11 mouse cellular contexts compared by ENCODE assay signal in the genomic region with DNA sequence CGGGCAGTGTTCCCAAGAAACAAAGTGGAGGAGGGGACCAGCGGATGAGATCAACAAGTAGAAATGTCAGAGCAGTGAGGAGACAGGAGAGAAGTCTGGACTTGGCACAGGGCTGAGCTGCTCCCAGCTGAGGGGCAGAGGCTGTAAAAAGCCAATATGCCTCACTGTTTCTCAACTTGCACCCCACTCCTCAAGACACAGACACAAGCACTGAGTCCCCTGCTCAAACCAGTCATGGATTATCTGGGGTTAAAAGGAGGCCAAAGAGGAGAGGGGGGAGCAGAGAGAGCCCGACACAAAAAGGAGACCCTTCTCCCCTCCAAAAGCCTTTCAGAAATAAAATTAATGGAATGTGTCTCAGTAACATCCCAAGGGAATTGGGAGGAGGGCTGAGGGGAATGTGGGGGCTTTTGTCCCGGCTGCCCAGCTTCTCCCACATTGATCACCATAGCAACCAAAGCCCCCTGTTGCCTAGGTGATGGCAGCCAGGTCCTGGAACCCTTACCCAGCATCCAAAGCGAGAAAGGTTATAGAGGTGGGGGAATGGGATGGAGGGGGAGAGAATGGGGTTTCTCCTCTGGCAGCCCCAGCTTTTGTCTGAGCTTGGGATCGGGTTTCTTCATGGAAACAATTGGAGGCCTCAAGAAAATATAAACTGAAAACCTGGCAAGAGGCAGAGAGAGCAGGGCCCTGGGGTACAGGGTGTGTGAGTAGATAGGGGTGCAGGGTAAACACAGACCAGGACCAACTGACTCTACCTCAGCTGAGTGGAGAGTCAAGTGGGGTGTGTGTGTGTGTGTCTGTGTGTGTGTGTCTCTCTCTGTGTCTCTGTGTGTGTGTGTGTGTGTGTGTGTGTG. TPM values are rescaled to one million over a fixed set of nuclear protein-coding genes. Genes with fewer than 3 reads are reported as not detected.
DNase-seq lines count a peak whose midpoint lies in the region; ATAC-seq and TF ChIP-seq lines count a peak whose summit lies in the region.
"Had no signal": no experiment of that assay in that cellular context is flagged by ENCODE, and none has a peak within 500 bp of the region (broad histone marks: within the 10 kb centered on the region; RNA-seq: fewer than 3 reads in every experiment).

No protein-coding gene starts in this region.

- H3K9ac ChIP-seq in heart, embryonic 11.5 days (ENCODE audit: low read depth, low read length) = no peak overlapping the region
- peak overlapping the region; percentile 64 for H3K9ac ChIP-seq in hindbrain, embryonic 13.5 days
- H3K9ac ChIP-seq in midbrain, postnatal 0 days (replicated peaks; ENCODE audit: low read length, poor library complexity, severe bottlenecking) = 0 out of 2 replicates have a peak overlapping the region, but pooled peaks have one; percentile 44
- H3K9ac ChIP-seq in intestine, embryonic 16.5 days (ENCODE audit: low read depth, low read length) = no peak overlapping the region

- no peaks in the 10 kb centered on the region for H3K36me3 ChIP-seq in heart, embryonic 11.5 days (ENCODE audit: control insufficient read depth, insufficient read depth, low read length)
- H3K36me3 ChIP-seq in heart, embryonic 10.5 days = peaks cover 17% of the 10 kb centered on the region
- H3K36me3 ChIP-seq in hindbrain, embryonic 13.5 days = peaks cover 13% of the 10 kb centered on the region
- 0 out of 2 replicates have a peak, but pooled peaks cover 6% of the 10 kb centered on the region for H3K36me3 ChIP-seq in midbrain, postnatal 0 days (ENCODE audit: insufficient read depth, low read length)
- H3K36me3 ChIP-seq in intestine, embryonic 16.5 days (ENCODE audit: control insufficient read depth, insufficient read depth, low read length) = no peaks in the 10 kb centered on the region

- no peak for TF ChIP-seq CTCF in midbrain, postnatal 0 days (IDR thresholded peaks at IDR 0.05)

- H3K27ac ChIP-seq in heart, embryonic 11.5 days (ENCODE audit: low read depth, low read length) = no peak overlapping the region
- no peak overlapping the region for H3K27ac ChIP-seq in heart, embryonic 10.5 days
- peak overlapping the region; percentile 93 for H3K27ac ChIP-seq in hindbrain, embryonic 13.5 days
- H3K27ac ChIP-seq in midbrain, postnatal 0 days (ENCODE audit: low read depth, low read length) = peak overlapping the region; percentile 70
- no peak overlapping the region for H3K27ac ChIP-seq in intestine, embryonic 16.5 days (ENCODE audit: low read length)

- WGBS in heart, embryonic 11.5 days (ENCODE audit: insufficient replicate concordance) = 51% methylated on average over 6 of the region's 6 CpGs
- 45% methylated on average over 6 of the region's 6 CpGs for WGBS in heart, embryonic 10.5 days
- 7% methylated on average over 6 of the region's 6 CpGs for WGBS in hindbrain, embryonic 13.5 days
- 12% methylated on average over 6 of the region's 6 CpGs for WGBS in midbrain, postnatal 0 days
- 36% methylated on average over 6 of the region's 6 CpGs for WGBS in intestine, embryonic 16.5 days

- ATAC-seq in heart, embryonic 11.5 days (replicated peaks; ENCODE audit: insufficient number of reproducible peaks, low FRiP score, low TSS enrichment) = peak; percentile 31; the same call in 1 of the 2 replicates
- ATAC-seq in hindbrain, embryonic 13.5 days (ENCODE audit: low FRiP score) = peak; percentile 79
- ATAC-seq in midbrain, postnatal 0 days (ENCODE audit: low FRiP score) = peak; percentile 57
- ATAC-seq in intestine, embryonic 16.5 days = no peak

- no peak for DNase-seq in heart, embryonic 10.5 days (ENCODE audit: low spot score)
- DNase-seq in embryo, embryonic 9.5 days (ENCODE audit: extremely low spot score) = peak; percentile 86
- DNase-seq in midbrain, postnatal 0 days (ENCODE audit: low spot score) = peak; percentile 84
- DNase-seq in ovary, postnatal 14 days (ENCODE audit: low spot score) = no peak
- no peak for DNase-seq in spleen, adult 18-20 months
- DNase-seq: cerebellum, adult 8-10 months; gastrocnemius, postnatal 36 days; lung, adult 2 months had no signal

- peaks cover 13% of the 10 kb centered on the region for H3K4me1 ChIP-seq in heart, embryonic 11.5 days (ENCODE audit: control insufficient read depth, insufficient read depth, low read length)
- peaks cover 65% of the 10 kb centered on the region for H3K4me1 ChIP-seq in heart, embryonic 10.5 days
- H3K4me1 ChIP-seq in hindbrain, embryonic 13.5 days (replicated peaks) = peaks cover 97% of the 10 kb centered on the region
- peaks cover 37% of the 10 kb centered on the region for H3K4me1 ChIP-seq in midbrain, postnatal 0 days (ENCODE audit: insufficient read depth, low read length)
- H3K4me1 ChIP-seq in intestine, embryonic 16.5 days (ENCODE audit: control insufficient read depth, insufficient read depth, low read length) = peaks cover 24% of the 10 kb centered on the region

- no peaks in the 10 kb centered on the region for H3K27me3 ChIP-seq in heart, embryonic 11.5 days (ENCODE audit: control insufficient read depth, insufficient read depth, low read length)
- H3K27me3 ChIP-seq in heart, embryonic 10.5 days (ENCODE audit: insufficient read depth, poor library complexity, severe bottlenecking) = no peaks in the 10 kb centered on the region
- no peaks in the 10 kb centered on the region for H3K27me3 ChIP-seq in hindbrain, embryonic 13.5 days
- no peaks in the 10 kb centered on the region for H3K27me3 ChIP-seq in midbrain, postnatal 0 days (ENCODE audit: insufficient read depth, low read length)
- H3K27me3 ChIP-seq in intestine, embryonic 16.5 days (replicated peaks; ENCODE audit: control insufficient read depth, insufficient read depth, low read length) = no peaks in the 10 kb centered on the region

- no peaks in the 10 kb centered on the region for H3K9me3 ChIP-seq in heart, embryonic 11.5 days (replicated peaks; ENCODE audit: control insufficient read depth, low read length)
- H3K9me3 ChIP-seq in heart, embryonic 10.5 days = no peaks in the 10 kb centered on the region
- no peaks in the 10 kb centered on the region for H3K9me3 ChIP-seq in hindbrain, embryonic 13.5 days
- H3K9me3 ChIP-seq in midbrain, postnatal 0 days (ENCODE audit: low read length) = no peaks in the 10 kb centered on the region
- H3K9me3 ChIP-seq in intestine, embryonic 16.5 days (ENCODE audit: control insufficient read depth, low read length) = no peaks in the 10 kb centered on the region

- H3K4me3 ChIP-seq in heart, embryonic 11.5 days (ENCODE audit: low read depth, low read length) = no peak overlapping the region
- H3K4me3 ChIP-seq in heart, embryonic 10.5 days = no peak overlapping the region
- 0 out of 2 replicates have a peak overlapping the region, but pooled peaks have one; percentile 7 for H3K4me3 ChIP-seq in hindbrain, embryonic 13.5 days
- no peak overlapping the region for H3K4me3 ChIP-seq in midbrain, postnatal 0 days (ENCODE audit: low read depth, low read length)
- H3K4me3 ChIP-seq in intestine, embryonic 16.5 days (ENCODE audit: low read length) = no peak overlapping the region

- H3K4me2 ChIP-seq in heart, embryonic 11.5 days = no peak overlapping the region
- H3K4me2 ChIP-seq in hindbrain, embryonic 13.5 days = peak overlapping the region; percentile 45
- peak overlapping the region; percentile 3 for H3K4me2 ChIP-seq in midbrain, postnatal 0 days (ENCODE audit: low read depth, low read length, poor library complexity, severe bottlenecking)
- H3K4me2 ChIP-seq in intestine, embryonic 16.5 days (ENCODE audit: low read depth, low read length) = no peak overlapping the region

RNA-seq across cellular contexts. Expression of a gene that starts 11.4 kb away (rescaled TPM):
- 10.4 and 10.9 TPM in 2 replicates for polyA plus RNA-seq in heart, embryonic 11.5 days (2014; fragmentation: Nextera tagmentation; extraction: Ambion mirVana)
- 12.8 and 16.0 TPM in 2 replicates for polyA plus RNA-seq in heart, embryonic 10.5 days (2016; fragmentation: Nextera tagmentation; extraction: Ambion mirVana)
- 49.4 and 52.1 TPM in 2 replicates for polyA plus RNA-seq in hindbrain, embryonic 13.5 days (2015; fragmentation: Nextera tagmentation; extraction: Ambion mirVana)
- total RNA-seq in midbrain, postnatal 0 days (2014; rRNA removed) = 85.8 and 115 TPM in 2 replicates
- 43.1 and 44.2 TPM in 2 replicates for polyA plus RNA-seq in midbrain, postnatal 0 days (2015; fragmentation: Nextera tagmentation; extraction: Ambion mirVana)
- 6.1 and 6.8 TPM in 2 replicates for polyA plus RNA-seq in intestine, embryonic 16.5 days (2015; fragmentation: Nextera tagmentation; extraction: Ambion mirVana)

RNA-seq across cellular contexts. Expression of a gene that starts 40.5 kb away (rescaled TPM):
- polyA plus RNA-seq in heart, embryonic 11.5 days (2014; fragmentation: Nextera tagmentation; extraction: Ambion mirVana) = not detected in 2 replicates
- polyA plus RNA-seq in heart, embryonic 10.5 days (2016; fragmentation: Nextera tagmentation; extraction: Ambion mirVana) = 0.09 TPM in 1 of 2 replicates, not detected in the other
- polyA plus RNA-seq in hindbrain, embryonic 13.5 days (2015; fragmentation: Nextera tagmentation; extraction: Ambion mirVana) = 8.1 and 9.8 TPM in 2 replicates
- total RNA-seq in midbrain, postnatal 0 days (2014; rRNA removed) = 0.38 and 3.6 TPM in 2 replicates
- polyA plus RNA-seq in midbrain, postnatal 0 days (2015; fragmentation: Nextera tagmentation; extraction: Ambion mirVana) = 0.12 TPM in 1 of 2 replicates, not detected in the other
- 0.09 TPM in 1 of 2 replicates, not detected in the other for polyA plus RNA-seq in intestine, embryonic 16.5 days (2015; fragmentation: Nextera tagmentation; extraction: Ambion mirVana)
- total RNA-seq: gastrocnemius, postnatal 36 days had no signal

Comparison
In these comparisons a context has a peak if more than half of its experiments do, and no peak if none do; other contexts are left out.
1. H3K27ac ChIP-seq: peak in hindbrain, embryonic 13.5 days (single experiment) and midbrain, postnatal 0 days (single experiment); none in heart, embryonic 11.5 days (single experiment), heart, embryonic 10.5 days (single experiment) and intestine, embryonic 16.5 days (single experiment).
2. H3K4me2 ChIP-seq: peak in hindbrain, embryonic 13.5 days (single experiment) and midbrain, postnatal 0 days (single experiment); none in heart, embryonic 11.5 days (single experiment) and intestine, embryonic 16.5 days (single experiment).
3. H3K9ac ChIP-seq: peak in hindbrain, embryonic 13.5 days (single experiment) and midbrain, postnatal 0 days (single experiment); none in heart, embryonic 11.5 days (single experiment) and intestine, embryonic 16.5 days (single experiment).
4. DNase-seq: peak in embryo, embryonic 9.5 days (single experiment) and midbrain, postnatal 0 days (single experiment); none in heart, embryonic 10.5 days (single experiment), ovary, postnatal 14 days (single experiment) and spleen, adult 18-20 months (0 of 2).